Mouse (Mus musculus): ENCODE results near the gene Olfr1448. TPM values are rescaled to one million over a fixed set of nuclear protein-coding genes. Genes with fewer than 3 reads are reported as not detected.
"Not testable (repeated sequence)": the region's sequence is repeated elsewhere in the genome, so short reads cannot be mapped to it uniquely, and the experiment has no call there.

Olfr1448 gene
- total RNA-seq (2022) = not detected

- no peak for DNase-seq (ENCODE audit: low spot score in 2 of 2)
These were observed at the start of gene Olfr1448 for GRCm38 (mm10) chr19:12924319-12924718. Gene Olfr1448, minus strand, starts transcription at chr19:12924419.

- not testable (repeated sequence) for DNase-seq (ENCODE audit: low spot score in 2 of 2)
These were observed 45.9 kb upstream of the Olfr1448 start for GRCm38 (mm10) chr19:12970082-12970481.

- no peak for DNase-seq (ENCODE audit: low spot score in 2 of 2)
These were observed 25.7 kb upstream of the Olfr1448 start, which contains the start of gene Olfr1450 for GRCm38 (mm10) chr19:12949958-12950357. Gene Olfr1450, plus strand, starts transcription at chr19:12950258.

- no peak for DNase-seq (ENCODE audit: low spot score in 2 of 2)
These were observed 6.3 kb upstream of the Olfr1448 start, which contains the start of gene Olfr1449 for GRCm38 (mm10) chr19:12930540-12930939. Gene Olfr1449, plus strand, starts transcription at chr19:12930840.

- DNase-seq (ENCODE audit: low spot score in 2 of 2) = no peak
These were observed 20.6 kb downstream of the Olfr1448 start, which contains the start of gene Olfr1447 for GRCm38 (mm10) chr19:12903643-12904042. Gene Olfr1447, minus strand, starts transcription at chr19:12903743.

GRCm38 (mm10) chr19:12893424-12893823 is 30.8 kb downstream of the Olfr1448 start, which contains the start of gene Olfr1446:
Gene Olfr1446, minus strand, starts transcription at chr19:12893524.
- DNase-seq (ENCODE audit: low spot score in 2 of 2) = no peak

GRCm38 (mm10) chr19:12883555-12883954 is 40.7 kb downstream of the Olfr1448 start, which contains the start of gene Olfr1445:
Gene Olfr1445, plus strand, starts transcription at chr19:12883855.
- no peak for DNase-seq (ENCODE audit: low spot score in 2 of 2)

Other genes with a start within 250 kb of the Olfr1448 start
- not detected for gene Olfr1443, start 246.3 kb downstream of the Olfr1448 start, total RNA-seq (2022)
- not detected for gene Keg1, start 228.6 kb downstream of the Olfr1448 start, total RNA-seq (2022)
- gene Cntf, start 158.8 kb downstream of the Olfr1448 start, total RNA-seq (2022) = 1 to 10 TPM in 3 of 4 experiments, under 1 TPM in 1; 0.92 to 2.5 (median 1.8) TPM
- 100 to 1,000 TPM; 130 to 182 (median 149) TPM for gene Zfp91, start 128.3 kb downstream of the Olfr1448 start, total RNA-seq (2022)
- under 1 TPM in 3 of 4 experiments, not detected in 1; 0.17 to 0.27 (median 0.22) TPM for gene Lpxn, start 128.2 kb downstream of the Olfr1448 start, total RNA-seq (2022)
- not detected for gene Gm5244, start 77.7 kb downstream of the Olfr1448 start, total RNA-seq (2022)
- not detected for gene Olfr1444, start 67.1 kb downstream of the Olfr1448 start, total RNA-seq (2022)
- not detected for gene Olfr1445, start 40.6 kb downstream of the Olfr1448 start, total RNA-seq (2022)
- not detected for gene Olfr1446, start 30.9 kb downstream of the Olfr1448 start, total RNA-seq (2022)
- not detected for gene Olfr1447, start 20.7 kb downstream of the Olfr1448 start, total RNA-seq (2022)
- not detected for gene Olfr1449, start 6.4 kb upstream of the Olfr1448 start, total RNA-seq (2022)
- not detected for gene Olfr1450, start 25.8 kb upstream of the Olfr1448 start, total RNA-seq (2022)
- gene Olfr1451, start 70.6 kb upstream of the Olfr1448 start, total RNA-seq (2022) = not detected
- gene Olfr1453, start 103.9 kb upstream of the Olfr1448 start, total RNA-seq (2022) = not detected
- gene Olfr1454, start 136.2 kb upstream of the Olfr1448 start, total RNA-seq (2022) = not detected
- not detected for gene Olfr1457, start 173.5 kb upstream of the Olfr1448 start, total RNA-seq (2022)
- gene Olfr1458, start 182.4 kb upstream of the Olfr1448 start, total RNA-seq (2022) = not detected
- gene Olfr1459, start 225.1 kb upstream of the Olfr1448 start, total RNA-seq (2022) = not detected
- gene Olfr1461, start 238.6 kb upstream of the Olfr1448 start, total RNA-seq (2022) = not detected

All from gastrocnemius, adult 8-10 months (tissue).